Mouse (Mus musculus) lung, embryonic 14.5 days (tissue): Measurements from ENCODE around the gene Cyb5d1. TPM values are rescaled to one million over a fixed set of nuclear protein-coding genes. Genes with fewer than 3 reads are reported as not detected.

ENCODE experiments used
- ATAC-seq: fragments of 200-750 bp; cut with Nextera tagmentation; 2 replicates; pipeline ENCODE4 v1.8.0; 2017; ENCODE audit warnings: mild to moderate bottlenecking, moderate TSS enrichment, moderate library complexity; ENCODE audit not compliant: insufficient read depth
- DNase-seq: peaks from one replicate; pipeline ENCODE4 v3.0.0-alpha.2; 2015
- H3K27ac ChIP-seq: fragments of 300-500 bp; sonication (generic); 2 replicates; pipeline ENCODE4 v1.5.1; 2014; ENCODE audit warnings: low read depth, mild to moderate bottlenecking, moderate library complexity
- H3K27me3 ChIP-seq: fragments of 300-500 bp; sonication (generic); 2 replicates; pipeline ENCODE4 v1.6.1; 2014; ENCODE audit warnings: low read length, control low read depth; ENCODE audit not compliant: insufficient read depth
- H3K36me3 ChIP-seq: fragments of 300-500 bp; sonication (generic); 2 replicates; pipeline ENCODE4 v1.6.1; 2014; ENCODE audit warnings: control low read depth; ENCODE audit not compliant: insufficient read depth
- H3K4me1 ChIP-seq: fragments of 300-500 bp; sonication (generic); 2 replicates; pipeline ENCODE4 v1.6.1; 2014; ENCODE audit warnings: antibody characterized with exemption, control low read depth; ENCODE audit not compliant: insufficient read depth
- H3K4me2 ChIP-seq: fragments of 300-500 bp; sonication (generic); 2 replicates; pipeline ENCODE4 v1.6.1; 2014; ENCODE audit warnings: mild to moderate bottlenecking
- H3K4me3 ChIP-seq: fragments of 300-500 bp; sonication (generic); 2 replicates; pipeline ENCODE4 v1.5.1; 2014; ENCODE audit warnings: low read depth, low read length
- H3K9ac ChIP-seq: fragments of 300-500 bp; sonication (generic); 2 replicates; pipeline ENCODE4 v1.6.1; 2014
- H3K9me3 ChIP-seq: fragments of 300-500 bp; sonication (generic); 2 replicates; pipeline ENCODE4 v1.6.1; 2016; ENCODE audit warnings: low read depth, low read length, control low read depth
- CTCF ChIP-seq: IDR thresholded peaks from 2 replicates; pipeline ENCODE4 v1.5.1; 2016; ENCODE audit warnings: antibody characterized with exemption, low read depth
- WGBS: fragments of 180-500 bp; shearing (Covaris S2); extraction: QIAGEN DNeasy Blood & Tissue Kit; methylation state at CpG from one replicate; pipeline ENCODE4 v1.1.7; 2014; 5-methylcytosine and 5-hydroxymethylcytosine counted together
- polyA plus RNA-seq: library from polyadenylated mRNA; unstranded; fragments of >200 nt; fragmentation: Nextera tagmentation; extraction: Ambion mirVana; gene quantifications from 2 replicates; pipeline ENCODE4 v1.2.1, GENCODE M21; 2014

Cyb5d1 gene
- polyA plus RNA-seq, 1 experiment from 2014 or later: 27.2 TPM

GRCm38 (mm10) chr11:69406867-69407723, 11.7 kb upstream of the Cyb5d1 start:
- DNase-seq (no peak), ATAC-seq (no peak)
- no peak overlapping the region for H3K9ac ChIP-seq
- 88% methylated on average over 16 of the region's 16 CpGs for WGBS
- no peaks in the 10 kb centered on the region for H3K27me3 ChIP-seq
- peaks cover 63% of the 10 kb centered on the region for H3K36me3 ChIP-seq
- no peak overlapping the region for H3K4me2 ChIP-seq
- H3K4me1 ChIP-seq: peaks cover 6% of the 10 kb centered on the region
- no peak for TF ChIP-seq CTCF
- no peaks in the 10 kb centered on the region for H3K9me3 ChIP-seq
- no peak overlapping the region for H3K4me3 ChIP-seq
- H3K27ac ChIP-seq: no peak overlapping the region

- TF ChIP-seq CTCF: no peak
- Histone ChIP-seq H3K4me2 (no peak overlapping the region), H3K36me3 (peaks cover 69% of the 10 kb centered on the region), H3K27ac (no peak overlapping the region), H3K4me3 (no peak overlapping the region), H3K9me3 (no peaks in the 10 kb centered on the region), H3K4me1 (peaks cover 4% of the 10 kb centered on the region; the same call in 1 of the 2 replicates), H3K27me3 (no peaks in the 10 kb centered on the region), H3K9ac (no peak overlapping the region)
- WGBS: 85% methylated on average over 19 of the region's 19 CpGs
- DNase-seq (no peak), ATAC-seq (no peak)
These were observed 10.9 kb upstream of the Cyb5d1 start for GRCm38 (mm10) chr11:69406282-69406681.

DNA sequence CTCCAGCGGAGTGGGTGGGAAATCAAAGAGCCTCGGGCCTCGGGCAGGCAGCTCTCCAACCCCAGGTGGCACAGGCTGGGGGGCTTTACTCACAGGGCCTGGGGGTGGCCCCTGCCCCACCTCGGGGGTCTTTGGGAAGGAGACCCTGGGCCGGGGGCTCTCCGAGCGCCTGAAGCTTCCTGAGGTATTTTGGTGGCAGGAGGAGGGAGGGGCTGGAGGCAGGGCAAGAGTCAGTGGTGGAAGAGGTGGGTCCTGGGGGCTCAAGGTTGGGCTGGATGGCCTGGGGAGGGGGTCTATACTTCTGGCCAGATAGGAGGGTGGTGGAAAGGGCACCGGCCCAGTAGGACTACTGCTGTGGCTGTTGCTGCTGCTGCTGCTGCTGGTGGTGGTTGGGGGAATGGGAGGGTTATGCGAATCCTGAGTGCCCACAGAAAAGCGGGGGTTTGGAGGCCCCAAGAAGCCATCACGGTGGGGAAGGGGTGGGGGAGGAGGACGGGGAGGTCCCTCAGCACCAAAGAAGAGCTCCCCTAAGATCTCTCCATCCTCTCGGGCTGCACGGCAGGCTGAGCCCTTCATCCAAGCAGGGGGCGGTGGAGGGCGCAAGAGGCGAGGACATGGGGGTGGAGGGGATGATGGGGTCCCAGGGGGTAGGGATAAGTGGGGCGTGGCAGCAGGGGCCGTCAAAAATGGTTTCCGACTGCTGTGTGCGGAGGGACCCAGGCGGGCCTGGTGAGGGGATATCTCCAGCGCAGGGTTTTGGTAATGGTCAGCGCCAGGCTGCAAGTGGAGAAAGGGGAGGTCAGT, 10.2 kb upstream of the Cyb5d1 start:
- Histone ChIP-seq H3K9me3 (no peaks in the 10 kb centered on the region), H3K27me3 (no peaks in the 10 kb centered on the region), H3K27ac (no peak overlapping the region), H3K4me1 (peaks cover 4% of the 10 kb centered on the region; the same call in 1 of the 2 replicates), H3K9ac (no peak overlapping the region), H3K4me2 (no peak overlapping the region), H3K4me3 (no peak overlapping the region), H3K36me3 (peaks cover 75% of the 10 kb centered on the region)
- WGBS: 87% methylated on average over 24 of the region's 24 CpGs
- DNase-seq (no peak), ATAC-seq (no peak)
- no peak for TF ChIP-seq CTCF

DNA sequence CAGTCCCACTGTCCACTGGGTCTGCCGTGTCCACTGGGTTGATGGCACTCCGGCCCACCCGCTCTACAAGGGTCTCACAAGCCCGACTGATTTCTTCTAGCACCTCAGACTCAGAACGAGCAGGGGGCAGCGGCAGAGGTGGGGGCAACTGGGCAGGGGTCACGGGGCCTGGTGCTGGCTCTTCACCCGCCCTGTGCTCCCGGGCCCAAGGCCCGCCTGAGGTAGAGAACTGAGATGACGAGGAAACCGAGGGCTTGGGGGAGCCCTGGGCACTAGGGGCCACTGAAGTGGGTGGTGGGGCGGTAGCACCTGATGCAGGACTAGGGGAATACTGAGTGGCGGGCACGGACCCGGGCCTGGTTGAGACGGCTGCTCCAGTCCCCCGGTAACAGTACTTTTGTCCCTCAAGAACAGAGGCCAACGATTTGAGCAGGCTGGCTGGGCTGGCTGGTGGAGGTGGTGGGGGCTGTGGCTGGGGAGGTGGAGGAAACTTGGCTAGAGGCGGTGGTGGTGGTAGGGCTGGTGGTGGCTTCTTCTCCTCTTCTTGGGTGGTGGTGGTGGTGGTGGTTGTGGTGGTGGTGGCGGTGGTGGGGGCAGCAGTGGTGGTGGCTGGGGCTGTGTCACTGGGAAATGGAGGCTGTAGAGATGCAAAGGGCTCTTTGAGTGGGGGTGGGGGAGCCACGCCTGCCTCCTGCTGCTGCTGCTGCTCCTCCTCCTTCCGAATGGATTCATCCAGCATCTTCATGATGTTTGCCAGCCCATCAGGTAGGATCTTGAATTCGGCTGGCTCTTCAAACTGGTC, 9.4 kb upstream of the Cyb5d1 start:
- H3K36me3 ChIP-seq: peaks cover 83% of the 10 kb centered on the region
- H3K4me3 ChIP-seq: no peak overlapping the region
- peaks cover 4% of the 10 kb centered on the region; the same call in 1 of the 2 replicates for H3K4me1 ChIP-seq
- H3K27ac ChIP-seq: no peak overlapping the region
- no peaks in the 10 kb centered on the region for H3K9me3 ChIP-seq
- H3K9ac ChIP-seq: no peak overlapping the region
- no peak for TF ChIP-seq CTCF
- no peak for DNase-seq
- no peak for ATAC-seq
- H3K27me3 ChIP-seq: no peaks in the 10 kb centered on the region
- no peak overlapping the region for H3K4me2 ChIP-seq
- WGBS: 85% methylated on average over 24 of the region's 24 CpGs

GRCm38 (mm10) chr11:69403691-69404594, 8.5 kb upstream of the Cyb5d1 start:
- Histone ChIP-seq H3K9me3 (no peaks in the 10 kb centered on the region), H3K4me1 (peaks cover 4% of the 10 kb centered on the region; the same call in 1 of the 2 replicates), H3K36me3 (peaks cover 90% of the 10 kb centered on the region), H3K4me3 (no peak overlapping the region), H3K27ac (no peak overlapping the region), H3K4me2 (no peak overlapping the region), H3K9ac (no peak overlapping the region), H3K27me3 (no peaks in the 10 kb centered on the region)
- DNase-seq: no peak
- TF ChIP-seq CTCF: no peak
- 89% methylated on average over 34 of the region's 38 CpGs for WGBS
- no peak for ATAC-seq

- no peak overlapping the region for H3K27ac ChIP-seq
- H3K36me3 ChIP-seq: peaks cover 82% of the 10 kb centered on the region
- TF ChIP-seq CTCF: no peak
- H3K9ac ChIP-seq: no peak overlapping the region
- no peaks in the 10 kb centered on the region; the same call in none of the 2 replicates for H3K4me1 ChIP-seq
- no peak for DNase-seq
- no peak overlapping the region for H3K4me3 ChIP-seq
- WGBS: 82% methylated on average over 12 of the region's 12 CpGs
- H3K4me2 ChIP-seq: no peak overlapping the region
- no peaks in the 10 kb centered on the region for H3K9me3 ChIP-seq
- H3K27me3 ChIP-seq: no peaks in the 10 kb centered on the region
- ATAC-seq: no peak
These were observed 6.6 kb upstream of the Cyb5d1 start for GRCm38 (mm10) chr11:69401987-69402386.
